Mouse (Mus musculus) heart, adult 2 months (tissue): Measurements from ENCODE around the gene Cradd. TPM values are rescaled to one million over a fixed set of nuclear protein-coding genes. Genes with fewer than 3 reads are reported as not detected.

ENCODE experiments used
- DNase-seq, 2 experiments: peaks; one replicate each; pipeline ENCODE4 v3.0.0; 2021
- H3K27ac ChIP-seq: fragments of 200-600 bp; 2 replicates; pipeline ENCODE4 v1.8.1; 2022
- H3K27me3 ChIP-seq: fragments of 200-500 bp; 2 replicates; pipeline ENCODE4 v1.6.1; 2012; ENCODE audit warnings: mild to moderate bottlenecking, low read length, inconsistent platforms, mixed read lengths; ENCODE audit not compliant: control insufficient read depth, insufficient read depth
- H3K36me3 ChIP-seq: fragments of 200-500 bp; 2 replicates; pipeline ENCODE4 v1.6.1; 2012; ENCODE audit warnings: low read length, inconsistent platforms; ENCODE audit not compliant: control insufficient read depth, insufficient read depth
- H3K4me1 ChIP-seq: fragments of 200-500 bp; 2 replicates; pipeline ENCODE4 v1.6.1; 2011; ENCODE audit warnings: low read length; ENCODE audit not compliant: control insufficient read depth, insufficient read depth
- H3K4me3 ChIP-seq: fragments of 200-600 bp; 2 replicates; pipeline ENCODE4 v1.8.1; 2022
- H3K79me2 ChIP-seq: fragments of 200-500 bp; replicated peaks from 2 replicates; pipeline ENCODE4 v1.6.1; 2012; ENCODE audit warnings: mild to moderate bottlenecking, inconsistent platforms, low read length, moderate library complexity, mixed read lengths; ENCODE audit not compliant: control insufficient read depth, insufficient read depth
- H3K9ac ChIP-seq: fragments of 200-500 bp; 2 replicates; pipeline ENCODE4 v1.6.1; 2012; ENCODE audit warnings: low read depth, mild to moderate bottlenecking, control low read depth, inconsistent platforms, low read length, mixed read lengths
- CTCF ChIP-seq: fragments of 200-600 bp; IDR thresholded peaks from 2 replicates; pipeline ENCODE4 v1.8.1; 2022; ENCODE audit warnings: antibody characterized with exemption, mild to moderate bottlenecking, moderate library complexity
- EP300 ChIP-seq: fragments of 200-500 bp; IDR thresholded peaks from 2 replicates; pipeline ENCODE4 v1.6.1; 2011; ENCODE audit warnings: low read depth, low read length, control low read depth; ENCODE audit not compliant: insufficient read depth
- POLR2A ChIP-seq: fragments of 200-500 bp; IDR thresholded peaks from 2 replicates; pipeline ENCODE4 v1.6.1; 2011; ENCODE audit warnings: mild to moderate bottlenecking, low read depth, low read length, control low read depth; ENCODE audit not compliant: insufficient read depth
- WGBS: fragments of 180-500 bp; shearing (Covaris S2); methylation state at CpG from one replicate; pipeline ENCODE4 v1.1.7; 2018; 5-methylcytosine and 5-hydroxymethylcytosine counted together
- intact Hi-C: fragments of 180-260 bp; cut with DNase I; formaldehyde crosslinking; loops from one replicate; pipeline ENCODE4 v1.15.1; 2025
- polyA plus RNA-seq: library from polyadenylated mRNA; depleted of rRNA; stranded (reverse); fragments of >200 nt; gene quantifications from 2 replicates; pipeline ENCODE4 v1.2.3, GENCODE M21; 2012
- total RNA-seq, 2 experiments: library from RNA; stranded (reverse); gene quantifications; 2 replicates each; pipeline ENCODE4 v1.2.3; 2021

Cradd gene
- total and polyA plus RNA-seq, 3 experiments = 9.9 to 15.1 (median 10.3) TPM

DNA sequence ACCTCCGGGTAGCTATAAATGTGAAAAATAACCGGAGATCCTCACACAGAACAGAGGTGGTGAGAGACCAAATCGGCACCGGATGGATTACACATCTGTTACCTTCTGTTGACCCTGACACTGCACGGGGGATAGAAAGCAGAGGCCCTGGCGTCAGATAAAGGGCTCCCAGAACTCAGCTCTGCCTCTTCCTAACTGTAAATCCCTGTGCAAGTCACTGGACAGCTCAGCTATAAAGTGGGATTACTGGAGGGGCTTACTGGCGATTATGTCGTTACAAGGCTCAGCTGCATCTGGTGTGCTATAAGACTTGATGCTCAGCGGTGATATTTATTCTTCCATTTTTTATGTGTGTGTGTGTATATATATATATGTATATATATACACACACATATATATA, 102.0 kb downstream of the Cradd start:
- DNase-seq = no peak
- H3K4me3 ChIP-seq = no peak overlapping the region
- H3K79me2 ChIP-seq = no peaks in the 10 kb centered on the region
- H3K4me1 ChIP-seq = peaks cover 5% of the 10 kb centered on the region
- no peak for TF ChIP-seq POLR2A
- no peak for TF ChIP-seq CTCF
- TF ChIP-seq EP300 = no peak
- 79% methylated on average over 9 of the region's 9 CpGs for WGBS
- H3K27me3 ChIP-seq = no peaks in the 10 kb centered on the region
- intact Hi-C loops = no loop called here
- H3K9ac ChIP-seq = no peak overlapping the region
- no peaks in the 10 kb centered on the region for H3K36me3 ChIP-seq
- H3K27ac ChIP-seq = no peak overlapping the region

- intact Hi-C loops = no loop called here
- Histone ChIP-seq H3K9ac (no peak overlapping the region), H3K27me3 (no peaks in the 10 kb centered on the region), H3K4me3 (no peak overlapping the region), H3K36me3 (no peaks in the 10 kb centered on the region), H3K27ac (no peak overlapping the region), H3K79me2 (no peaks in the 10 kb centered on the region), H3K4me1 (peaks cover 5% of the 10 kb centered on the region)
- 82% methylated on average over 3 of the region's 3 CpGs for WGBS
- no peak for DNase-seq
- TF ChIP-seq CTCF (no peak), EP300 (no peak), POLR2A (no peak)
These were observed 103.4 kb downstream of the Cradd start for GRCm38 (mm10) chr10:95220536-95220935.

GRCm38 (mm10) chr10:95218683-95219060, 105.3 kb downstream of the Cradd start:
- 67% methylated on average over 9 of the region's 9 CpGs for WGBS
- H3K4me1 ChIP-seq = peaks cover 9% of the 10 kb centered on the region
- H3K79me2 ChIP-seq = no peaks in the 10 kb centered on the region
- intact Hi-C loops = loop anchor here (1.0 to 5.0 kb wide), 5 partner anchors 39 to 259 kb away; partner anchors contain the start of gene Cradd
- H3K9ac ChIP-seq = no peak overlapping the region
- H3K27ac ChIP-seq = peak overlapping the region; percentile 60
- no peak overlapping the region for H3K4me3 ChIP-seq
- H3K27me3 ChIP-seq = no peaks in the 10 kb centered on the region
- DNase-seq = peak in 1 of 2 experiments; percentile 61
- no peaks in the 10 kb centered on the region for H3K36me3 ChIP-seq
- TF ChIP-seq CTCF (no peak), POLR2A (peak; percentile 38; the same call in 1 of the 2 replicates)

- Histone ChIP-seq H3K36me3 (no peaks in the 10 kb centered on the region), H3K27me3 (no peaks in the 10 kb centered on the region), H3K79me2 (no peaks in the 10 kb centered on the region), H3K4me1 (peaks cover 12% of the 10 kb centered on the region), H3K9ac (no peak overlapping the region), H3K27ac (peak overlapping the region; percentile 60), H3K4me3 (no peak overlapping the region)
- DNase-seq = peak in 1 of 2 experiments; percentile 58
- intact Hi-C loops = loop anchor here (1.0 to 5.0 kb wide), 5 partner anchors 39 to 259 kb away; partner anchors contain the start of gene Cradd
- WGBS = 38% methylated on average over 18 of the region's 18 CpGs
- TF ChIP-seq POLR2A (no peak), EP300 (0 out of 2 replicates have a peak, but pooled peaks have one; percentile 53), CTCF (peak; percentile 70)
These were observed 105.8 kb downstream of the Cradd start for GRCm38 (mm10) chr10:95217956-95218682.

GRCm38 (mm10) chr10:95215324-95215723, 108.6 kb downstream of the Cradd start:
- DNase-seq = no peak
- no peaks in the 10 kb centered on the region for H3K36me3 ChIP-seq
- H3K9ac ChIP-seq = no peak overlapping the region
- WGBS = 95% methylated on average over 15 of the region's 15 CpGs
- H3K4me1 ChIP-seq = peaks cover 14% of the 10 kb centered on the region
- no peak overlapping the region for H3K4me3 ChIP-seq
- H3K27me3 ChIP-seq = no peaks in the 10 kb centered on the region
- no peaks in the 10 kb centered on the region for H3K79me2 ChIP-seq
- intact Hi-C loops = loop anchor here (5.0 kb wide), 4 partner anchors 42 to 262 kb away; partner anchors contain the start of gene Cradd
- H3K27ac ChIP-seq = no peak overlapping the region
- TF ChIP-seq EP300 = no peak
- no peak for TF ChIP-seq POLR2A
- no peak for TF ChIP-seq CTCF

GRCm38 (mm10) chr10:95213820-95214219, 110.1 kb downstream of the Cradd start:
- Histone ChIP-seq H3K4me1 (peaks cover 13% of the 10 kb centered on the region), H3K36me3 (no peaks in the 10 kb centered on the region), H3K4me3 (no peak overlapping the region), H3K27ac (no peak overlapping the region), H3K27me3 (no peaks in the 10 kb centered on the region), H3K79me2 (no peaks in the 10 kb centered on the region), H3K9ac (no peak overlapping the region)
- no peak for DNase-seq
- intact Hi-C loops = no loop called here
- TF ChIP-seq EP300 = 0 out of 2 replicates have a peak, but pooled peaks have one; percentile 18
- no peak for TF ChIP-seq POLR2A
- WGBS = 41% methylated on average over 9 of the region's 9 CpGs
